Mouse (Mus musculus) thymus, adult 2 months (tissue): ENCODE measurements around the gene Samd4b.

Experiments used
- CTCF ChIP-seq: fragments of 200-500 bp; IDR thresholded peaks from 2 replicates; pipeline ENCODE4 v1.5.1; 2012; ENCODE audit warnings: mild to moderate bottlenecking, control low read depth, low read length, moderate library complexity, borderline replicate concordance; ENCODE audit not compliant: control insufficient read depth, poor library complexity, insufficient read depth; ENCODE audit errors: extremely low read depth
- POLR2A ChIP-seq: fragments of 200-500 bp; IDR thresholded peaks from 2 replicates; pipeline ENCODE4 v1.6.1; 2012; ENCODE audit warnings: mild to moderate bottlenecking, low read length, control low read depth, moderate library complexity; ENCODE audit not compliant: control insufficient read depth, poor library complexity, insufficient read depth; ENCODE audit errors: extremely low read depth

GRCm38 (mm10) chr7:28581721-28582120 is 16.2 kb downstream of the Samd4b start:
- TF ChIP-seq POLR2A: no peak
- TF ChIP-seq CTCF: no peak
